Mouse (Mus musculus): ENCODE measurements at regions not wholly inside any gene's neighbourhood (a gene's known extent, or its start where the extent isn't known, plus 50 kb on each side); places are given as distances from the start of the nearest gene placed in this dataset.

DNA sequence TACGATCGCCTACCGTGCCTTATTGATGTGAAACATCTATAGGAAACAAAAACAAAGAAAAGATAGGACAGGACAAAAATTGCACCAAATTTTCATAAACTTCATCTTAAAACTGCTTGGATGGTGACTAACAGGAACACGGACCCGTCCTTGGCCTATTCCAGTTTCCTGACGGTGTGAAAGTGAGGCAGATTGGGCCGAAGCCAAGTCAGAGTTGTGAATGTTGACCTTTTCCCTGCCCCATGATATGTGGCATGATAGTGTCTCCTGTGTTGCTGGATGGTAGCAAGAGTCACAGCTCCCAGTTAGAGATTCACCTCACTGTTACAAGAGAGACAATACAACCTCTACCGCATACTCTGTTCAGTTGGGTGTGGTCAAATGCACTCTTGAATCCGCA is 195.8 kb downstream of the Pik3r1 start:
- Histone ChIP-seq H3K4me2 (replicated peaks; ENCODE audit: low read depth, low read length) (no peak overlapping the region), H3K4me3 (ENCODE audit: low read length) (no peak overlapping the region), H3K36me3 (ENCODE audit: control insufficient read depth, insufficient read depth, low read length) (no peaks in the 10 kb centered on the region), H3K9ac (ENCODE audit: low read depth, low read length) (no peak overlapping the region), H3K4me1 (ENCODE audit: control insufficient read depth, insufficient read depth, low read length) (no peaks in the 10 kb centered on the region), H3K9me3 (ENCODE audit: control insufficient read depth, low read length) (no peaks in the 10 kb centered on the region), H3K27ac (ENCODE audit: low read depth, low read length) (no peak overlapping the region), H3K27me3 (ENCODE audit: control insufficient read depth, insufficient read depth, low read length) (no peaks in the 10 kb centered on the region)
- no peak for ATAC-seq (ENCODE audit: low FRiP score, low TSS enrichment)
- WGBS, result 91% methylated on average over 9 of the region's 9 CpGs

DNA sequence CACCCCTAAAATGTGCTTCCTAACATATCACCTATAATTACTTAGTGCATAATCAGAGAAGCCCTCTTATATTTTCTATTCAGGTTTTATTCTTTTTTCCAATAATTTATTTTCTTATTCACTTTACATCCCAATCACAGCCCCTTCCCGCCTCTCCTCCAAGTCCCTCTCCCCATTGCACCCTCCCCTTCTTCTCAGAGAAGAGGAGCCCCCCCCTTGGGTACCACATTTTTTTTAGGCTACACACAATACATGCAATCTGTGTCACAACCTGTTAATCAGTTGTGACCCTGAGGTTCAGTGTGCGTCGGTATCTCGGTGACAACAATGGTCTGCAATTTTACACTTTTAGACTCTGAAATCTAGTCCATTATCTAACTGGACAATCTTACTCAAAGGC is 198.0 kb downstream of the Pik3r1 start:
- Histone ChIP-seq H3K4me3 (ENCODE audit: low read length) (no peak overlapping the region), H3K9me3 (ENCODE audit: control insufficient read depth, low read length) (no peaks in the 10 kb centered on the region), H3K4me2 (replicated peaks; ENCODE audit: low read depth, low read length) (no peak overlapping the region), H3K4me1 (ENCODE audit: control insufficient read depth, insufficient read depth, low read length) (no peaks in the 10 kb centered on the region), H3K27ac (ENCODE audit: low read depth, low read length) (no peak overlapping the region), H3K27me3 (ENCODE audit: control insufficient read depth, insufficient read depth, low read length) (no peaks in the 10 kb centered on the region), H3K9ac (ENCODE audit: low read depth, low read length) (no peak overlapping the region), H3K36me3 (ENCODE audit: control insufficient read depth, insufficient read depth, low read length) (no peaks in the 10 kb centered on the region)
- WGBS, result 78% methylated on average over 4 of the region's 4 CpGs
- no peak for ATAC-seq (ENCODE audit: low FRiP score, low TSS enrichment)

DNA sequence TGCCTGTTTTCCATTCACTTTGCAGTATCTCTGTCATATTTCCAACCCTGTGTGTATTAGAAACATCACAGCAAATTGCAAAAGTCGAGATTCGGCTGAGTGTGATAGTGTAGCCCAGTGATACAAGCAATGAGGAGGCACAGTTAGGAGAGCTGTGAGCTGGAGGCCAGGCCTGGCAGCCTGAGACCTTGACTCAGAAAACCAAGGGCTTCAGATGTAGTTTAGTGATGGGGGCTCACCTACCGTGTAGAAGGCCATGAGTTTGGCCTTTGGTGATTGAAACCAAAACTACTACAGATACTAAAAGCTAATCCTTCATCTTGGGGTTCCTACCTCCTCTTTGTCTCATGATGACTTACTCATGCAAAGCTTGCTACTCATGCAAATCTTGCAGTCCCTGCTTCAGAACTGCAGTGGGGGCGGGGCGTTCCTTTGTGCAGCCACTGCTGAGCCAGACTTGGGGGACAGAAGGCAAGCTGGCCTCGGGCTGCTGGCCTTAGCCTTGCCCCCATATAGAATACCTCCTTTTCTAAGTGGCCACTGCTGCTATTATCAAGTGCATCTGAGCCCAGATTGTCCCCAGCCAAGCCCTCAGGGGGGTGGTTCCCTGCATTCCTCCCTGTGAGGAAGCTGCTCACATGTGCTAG is 198.9 kb downstream of the Pik3r1 start:
- H3K27ac ChIP-seq (ENCODE audit: low read depth, low read length), result no peak overlapping the region
- H3K27me3 ChIP-seq (ENCODE audit: control insufficient read depth, insufficient read depth, low read length), result no peaks in the 10 kb centered on the region
- H3K4me2 ChIP-seq (replicated peaks; ENCODE audit: low read depth, low read length), result no peak overlapping the region
- 66% methylated on average over 6 of the region's 6 CpGs for whole genome bisulfite sequencing
- no peaks in the 10 kb centered on the region for H3K9me3 ChIP-seq (ENCODE audit: control insufficient read depth, low read length)
- no peak for ATAC-seq (ENCODE audit: low FRiP score, low TSS enrichment)
- no peak overlapping the region for H3K4me3 ChIP-seq (ENCODE audit: low read length)
- no peaks in the 10 kb centered on the region for H3K36me3 ChIP-seq (ENCODE audit: control insufficient read depth, insufficient read depth, low read length)
- H3K9ac ChIP-seq (ENCODE audit: low read depth, low read length), result no peak overlapping the region
- no peaks in the 10 kb centered on the region for H3K4me1 ChIP-seq (ENCODE audit: control insufficient read depth, insufficient read depth, low read length)

DNA sequence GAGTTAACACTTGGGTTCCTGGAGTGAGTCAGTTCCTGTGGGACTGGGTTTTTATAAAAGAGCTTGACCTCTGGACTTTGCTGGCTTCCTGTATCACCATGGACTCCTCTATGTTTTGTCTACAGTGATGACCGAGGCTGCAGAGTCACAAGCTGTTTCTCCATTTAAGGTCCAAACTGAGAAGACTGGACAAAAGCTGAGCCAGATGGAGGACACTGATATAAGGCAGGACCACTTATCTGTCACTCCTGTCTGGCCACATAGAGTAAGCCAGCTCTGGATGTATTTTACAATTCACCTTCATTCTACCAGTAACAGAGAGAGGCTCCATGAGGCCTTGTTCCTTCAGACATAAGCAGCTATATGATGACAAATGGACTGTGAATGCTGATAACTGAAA is 202.7 kb downstream of the Pik3r1 start:
- Histone ChIP-seq H3K9ac (ENCODE audit: low read depth, low read length) (no peak overlapping the region), H3K4me1 (ENCODE audit: control insufficient read depth, insufficient read depth, low read length) (no peaks in the 10 kb centered on the region), H3K9me3 (ENCODE audit: control insufficient read depth, low read length) (no peaks in the 10 kb centered on the region), H3K4me3 (ENCODE audit: low read length) (no peak overlapping the region), H3K4me2 (replicated peaks; ENCODE audit: low read depth, low read length) (no peak overlapping the region), H3K27me3 (ENCODE audit: control insufficient read depth, insufficient read depth, low read length) (no peaks in the 10 kb centered on the region), H3K36me3 (ENCODE audit: control insufficient read depth, insufficient read depth, low read length) (no peaks in the 10 kb centered on the region), H3K27ac (ENCODE audit: low read depth, low read length) (no peak overlapping the region)
- WGBS, result 69% methylated on average over 1 of the region's 1 CpGs
- no peak for ATAC-seq (ENCODE audit: low FRiP score, low TSS enrichment)

DNA sequence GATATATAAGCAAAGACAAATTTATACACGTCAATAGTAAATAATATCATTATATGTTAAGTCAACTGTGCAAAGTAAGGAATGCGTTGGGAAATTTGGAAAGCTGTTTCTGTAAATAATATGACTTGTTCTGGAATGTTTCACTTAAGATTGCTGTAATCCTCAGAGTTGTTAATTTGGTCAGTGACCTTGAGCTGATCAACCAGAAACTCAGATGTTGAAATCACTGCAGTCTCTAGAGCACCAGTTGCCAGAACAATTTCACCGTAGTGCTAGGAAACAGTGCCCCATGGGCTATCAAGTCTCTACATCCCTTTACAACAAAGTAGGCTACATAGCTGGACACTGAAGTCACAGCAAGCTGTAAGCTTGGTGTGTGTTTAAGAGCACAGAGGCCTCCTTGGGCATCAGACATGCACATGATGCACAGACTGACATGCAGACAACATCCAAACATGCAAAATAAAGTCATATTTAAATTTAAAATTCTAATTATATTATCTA is 212.6 kb downstream of the Pik3r1 start:
- H3K4me3 ChIP-seq (ENCODE audit: low read length), result no peak overlapping the region
- no peaks in the 10 kb centered on the region for H3K27me3 ChIP-seq (ENCODE audit: control insufficient read depth, insufficient read depth, low read length)
- no peak for ATAC-seq (ENCODE audit: low FRiP score, low TSS enrichment)
- no peaks in the 10 kb centered on the region for H3K9me3 ChIP-seq (ENCODE audit: control insufficient read depth, low read length)
- H3K9ac ChIP-seq (ENCODE audit: low read depth, low read length), result no peak overlapping the region
- H3K36me3 ChIP-seq (ENCODE audit: control insufficient read depth, insufficient read depth, low read length), result no peaks in the 10 kb centered on the region
- no peaks in the 10 kb centered on the region for H3K4me1 ChIP-seq (ENCODE audit: control insufficient read depth, insufficient read depth, low read length)
- no peak overlapping the region for H3K4me2 ChIP-seq (replicated peaks; ENCODE audit: low read depth, low read length)
- 83% methylated on average over 3 of the region's 3 CpGs for WGBS
- no peak overlapping the region for H3K27ac ChIP-seq (ENCODE audit: low read depth, low read length)

DNA sequence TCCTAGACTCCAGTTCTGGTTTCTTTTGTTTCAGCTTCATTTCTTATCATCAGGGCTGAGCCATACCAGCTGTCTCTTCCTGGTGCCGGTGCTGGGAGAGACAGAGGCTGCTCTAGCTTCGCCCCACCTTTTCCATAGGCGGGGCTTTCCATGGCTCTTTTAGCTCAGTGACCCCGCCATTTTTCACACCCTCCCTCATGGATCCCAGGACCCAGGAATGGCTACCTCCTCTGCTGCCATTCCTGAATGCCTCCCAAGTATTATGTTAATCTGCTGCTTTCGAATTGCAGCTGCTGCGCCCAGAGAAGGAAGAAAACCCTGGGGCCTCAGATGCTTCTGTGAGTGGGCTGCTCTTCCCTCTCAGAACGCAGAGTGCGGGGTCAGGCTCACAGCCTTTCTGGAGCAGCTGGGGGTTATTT is 214.9 kb downstream of the Pik3r1 start:
- no peak overlapping the region for H3K27ac ChIP-seq (ENCODE audit: low read depth, low read length)
- peak; percentile 68; the same call in 1 of the 2 replicates for ATAC-seq (ENCODE audit: low FRiP score, low TSS enrichment)
- no peaks in the 10 kb centered on the region for H3K4me1 ChIP-seq (ENCODE audit: control insufficient read depth, insufficient read depth, low read length)
- no peaks in the 10 kb centered on the region for H3K36me3 ChIP-seq (ENCODE audit: control insufficient read depth, insufficient read depth, low read length)
- H3K4me3 ChIP-seq (ENCODE audit: low read length), result no peak overlapping the region
- no peak overlapping the region for H3K9ac ChIP-seq (ENCODE audit: low read depth, low read length)
- WGBS, result 46% methylated on average over 8 of the region's 8 CpGs
- H3K4me2 ChIP-seq (replicated peaks; ENCODE audit: low read depth, low read length), result no peak overlapping the region; the same call in 1 of the 2 replicates
- no peaks in the 10 kb centered on the region for H3K9me3 ChIP-seq (ENCODE audit: control insufficient read depth, low read length)
- no peaks in the 10 kb centered on the region for H3K27me3 ChIP-seq (ENCODE audit: control insufficient read depth, insufficient read depth, low read length)

DNA sequence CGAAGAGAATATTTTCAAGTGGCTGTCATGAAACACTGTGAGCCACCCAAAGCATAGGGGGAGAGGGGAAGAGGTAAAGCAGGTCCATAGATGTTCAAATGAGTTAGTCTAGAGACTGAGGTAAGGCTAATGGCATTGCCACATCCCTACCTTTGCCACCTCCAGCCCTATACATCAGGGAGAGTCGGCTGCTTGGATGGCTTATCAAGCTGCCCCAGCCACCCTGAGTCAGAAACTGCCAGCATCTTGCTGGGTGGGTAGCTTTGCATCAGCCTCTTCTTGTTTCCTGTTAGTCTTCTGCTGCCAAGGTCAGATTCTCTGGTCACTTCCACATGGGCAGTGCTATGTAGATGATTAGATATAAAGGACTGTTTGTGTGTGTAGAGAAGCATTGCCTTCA is 215.6 kb downstream of the Pik3r1 start:
- WGBS, result 78% methylated on average over 2 of the region's 2 CpGs
- H3K36me3 ChIP-seq (ENCODE audit: control insufficient read depth, insufficient read depth, low read length), result no peaks in the 10 kb centered on the region

DNA sequence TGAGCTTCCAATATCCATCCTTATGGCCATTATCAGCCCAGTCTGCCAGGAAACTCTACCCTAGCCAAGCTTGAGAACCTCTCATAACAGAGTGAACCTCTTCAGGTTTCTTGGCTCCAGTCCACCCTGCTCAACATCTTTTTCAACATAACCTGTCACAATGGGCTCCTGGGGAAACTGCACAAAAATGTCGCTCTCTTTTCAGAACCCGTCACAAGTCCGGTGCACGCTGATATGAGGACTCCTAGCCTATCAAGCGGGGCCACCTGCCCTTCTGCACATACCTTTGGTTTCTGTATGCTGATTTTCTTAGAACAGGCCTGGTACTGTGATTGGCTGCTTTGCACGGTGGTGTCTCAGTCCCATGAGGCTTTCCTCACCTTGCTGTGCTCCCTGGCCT is 216.9 kb downstream of the Pik3r1 start:
- H3K36me3 ChIP-seq (ENCODE audit: control insufficient read depth, insufficient read depth, low read length), result no peaks in the 10 kb centered on the region
- WGBS, result 87% methylated on average over 6 of the region's 6 CpGs
- no peak overlapping the region for H3K4me3 ChIP-seq (ENCODE audit: low read length)
- H3K4me2 ChIP-seq (replicated peaks; ENCODE audit: low read depth, low read length), result no peak overlapping the region
- no peaks in the 10 kb centered on the region for H3K4me1 ChIP-seq (ENCODE audit: control insufficient read depth, insufficient read depth, low read length)
- H3K27ac ChIP-seq (ENCODE audit: low read depth, low read length), result no peak overlapping the region
- no peaks in the 10 kb centered on the region for H3K27me3 ChIP-seq (ENCODE audit: control insufficient read depth, insufficient read depth, low read length)
- H3K9me3 ChIP-seq (ENCODE audit: control insufficient read depth, low read length), result no peaks in the 10 kb centered on the region
- H3K9ac ChIP-seq (ENCODE audit: low read depth, low read length), result no peak overlapping the region
- no peak for ATAC-seq (ENCODE audit: low FRiP score, low TSS enrichment)

More for the DNA sequence above, 215.6 kb downstream of the Pik3r1 start:
- Histone ChIP-seq H3K4me2 (replicated peaks; ENCODE audit: low read depth, low read length) (no peak overlapping the region), H3K9me3 (ENCODE audit: control insufficient read depth, low read length) (no peaks in the 10 kb centered on the region), H3K9ac (ENCODE audit: low read depth, low read length) (no peak overlapping the region), H3K27ac (ENCODE audit: low read depth, low read length) (no peak overlapping the region), H3K27me3 (ENCODE audit: control insufficient read depth, insufficient read depth, low read length) (no peaks in the 10 kb centered on the region), H3K4me3 (ENCODE audit: low read length) (no peak overlapping the region), H3K4me1 (ENCODE audit: control insufficient read depth, insufficient read depth, low read length) (no peaks in the 10 kb centered on the region)
- ATAC-seq (ENCODE audit: low FRiP score, low TSS enrichment), result no peak

DNA sequence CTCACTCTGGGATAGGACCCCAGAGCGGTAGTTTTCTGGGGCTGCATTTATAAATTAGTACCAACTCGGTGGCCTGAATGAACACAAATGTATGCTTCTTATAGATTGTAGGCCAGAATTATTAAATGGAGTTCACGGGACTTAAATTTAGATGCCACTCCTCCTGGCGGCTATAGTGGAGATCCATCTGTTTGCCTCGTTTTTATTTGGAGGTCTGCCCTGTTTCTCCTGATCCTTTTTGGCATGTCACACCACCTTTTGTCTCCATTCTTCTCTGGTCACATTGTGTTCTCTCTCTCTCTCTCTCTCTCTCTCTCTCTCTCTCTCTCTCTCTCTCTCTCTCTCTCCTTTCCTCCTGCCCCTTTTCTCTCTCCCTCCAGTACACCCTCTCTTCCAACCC is 217.5 kb downstream of the Pik3r1 start:
- Histone ChIP-seq H3K9ac (ENCODE audit: low read depth, low read length) (no peak overlapping the region), H3K4me2 (replicated peaks; ENCODE audit: low read depth, low read length) (no peak overlapping the region), H3K9me3 (ENCODE audit: control insufficient read depth, low read length) (no peaks in the 10 kb centered on the region), H3K4me3 (ENCODE audit: low read length) (no peak overlapping the region), H3K36me3 (ENCODE audit: control insufficient read depth, insufficient read depth, low read length) (no peaks in the 10 kb centered on the region), H3K27ac (ENCODE audit: low read depth, low read length) (no peak overlapping the region), H3K27me3 (ENCODE audit: control insufficient read depth, insufficient read depth, low read length) (no peaks in the 10 kb centered on the region), H3K4me1 (ENCODE audit: control insufficient read depth, insufficient read depth, low read length) (no peaks in the 10 kb centered on the region)
- 86% methylated on average over 5 of the region's 5 CpGs for WGBS
- ATAC-seq (ENCODE audit: low FRiP score, low TSS enrichment), result no peak
